Mouse (Mus musculus) ES-Bruce4 (cell line): ENCODE results near the gene Mcm2. TPM values are rescaled to one million over a fixed set of nuclear protein-coding genes. Genes with fewer than 3 reads are reported as not detected.

Experiments
- H3K27ac ChIP-seq: 2 replicates; pipeline ENCODE4 v1.5.1; 2012; ENCODE audit warnings: low read length, inconsistent platforms; ENCODE audit not compliant: insufficient read depth
- H3K27me3 ChIP-seq: 2 replicates; pipeline ENCODE4 v1.6.1; 2012; ENCODE audit warnings: mild to moderate bottlenecking, low read length, inconsistent platforms; ENCODE audit not compliant: control insufficient read depth, poor library complexity, insufficient read depth, severe bottlenecking
- H3K36me3 ChIP-seq: 2 replicates; pipeline ENCODE4 v1.6.1; 2012; ENCODE audit warnings: inconsistent platforms, mild to moderate bottlenecking, low read length, moderate library complexity; ENCODE audit not compliant: control insufficient read depth, poor library complexity, insufficient read depth, severe bottlenecking
- H3K4me1 ChIP-seq: one replicate; pipeline ENCODE4 v1.8.1; 2011; ENCODE audit warnings: low read length; ENCODE audit not compliant: control insufficient read depth, insufficient read depth
- H3K4me3 ChIP-seq: 2 replicates; pipeline ENCODE4 v1.5.1; 2011; ENCODE audit warnings: low read depth, mild to moderate bottlenecking, low read length
- H3K9ac ChIP-seq: 2 replicates; pipeline ENCODE4 v1.6.1; 2012; ENCODE audit warnings: low read depth, mild to moderate bottlenecking, inconsistent platforms; ENCODE audit not compliant: poor library complexity, severe bottlenecking
- H3K9me3 ChIP-seq: replicated peaks from 2 replicates; pipeline ENCODE4 v1.6.1; 2012; ENCODE audit warnings: mild to moderate bottlenecking, low read length, inconsistent platforms; ENCODE audit not compliant: control insufficient read depth, poor library complexity, insufficient read depth, severe bottlenecking
- CTCF ChIP-seq: IDR thresholded peaks from one replicate; pipeline ENCODE4 v1.8.1; 2011; ENCODE audit warnings: low read depth, low read length
- EP300 ChIP-seq: IDR thresholded peaks from 2 replicates; pipeline ENCODE4 v1.6.1; 2011; ENCODE audit warnings: low read depth, low read length; ENCODE audit not compliant: insufficient read depth
- POLR2A ChIP-seq: IDR thresholded peaks from one replicate; pipeline ENCODE4 v1.8.1; 2011; ENCODE audit warnings: low read length; ENCODE audit not compliant: insufficient read depth
- polyA plus RNA-seq: library from polyadenylated mRNA; stranded (reverse); fragments of >200 nt; gene quantifications from 2 replicates; pipeline ENCODE4 v1.2.4, GENCODE M21; 2011; ENCODE audit warnings: low read depth; ENCODE audit not compliant: missing spikeins, insufficient read depth, insufficient read length

Mcm2 gene
- polyA plus RNA-seq, 1 experiment, result 117 TPM

DNA sequence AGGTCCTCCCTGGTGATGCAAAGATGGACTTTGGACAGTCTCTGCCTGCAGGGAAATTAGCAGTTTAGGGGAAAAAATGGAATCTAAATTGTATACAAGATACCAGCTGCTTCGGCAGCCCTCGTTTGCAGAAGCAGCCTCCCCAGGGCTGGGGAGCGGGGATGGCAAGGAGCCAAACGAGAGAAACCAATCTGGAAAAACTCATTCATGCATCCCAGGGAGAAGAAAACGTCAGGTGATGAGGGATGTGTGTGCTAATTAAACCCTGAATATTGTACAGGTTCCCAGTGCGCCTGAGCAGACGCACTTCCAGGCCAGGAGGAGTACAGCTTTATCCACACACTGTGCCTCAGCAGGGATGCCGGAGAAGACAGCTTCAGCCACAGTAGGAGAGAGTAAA, 27.0 kb downstream of the Mcm2 start:
- Histone ChIP-seq H3K9ac (no peak overlapping the region), H3K4me1 (no peaks in the 10 kb centered on the region), H3K27ac (no peak overlapping the region), H3K9me3 (no peaks in the 10 kb centered on the region), H3K4me3 (no peak overlapping the region), H3K36me3 (no peaks in the 10 kb centered on the region), H3K27me3 (no peaks in the 10 kb centered on the region; the same call in 1 of the 2 replicates)
- no peak for TF ChIP-seq EP300
- no peak for TF ChIP-seq POLR2A
- TF ChIP-seq CTCF, result no peak

DNA sequence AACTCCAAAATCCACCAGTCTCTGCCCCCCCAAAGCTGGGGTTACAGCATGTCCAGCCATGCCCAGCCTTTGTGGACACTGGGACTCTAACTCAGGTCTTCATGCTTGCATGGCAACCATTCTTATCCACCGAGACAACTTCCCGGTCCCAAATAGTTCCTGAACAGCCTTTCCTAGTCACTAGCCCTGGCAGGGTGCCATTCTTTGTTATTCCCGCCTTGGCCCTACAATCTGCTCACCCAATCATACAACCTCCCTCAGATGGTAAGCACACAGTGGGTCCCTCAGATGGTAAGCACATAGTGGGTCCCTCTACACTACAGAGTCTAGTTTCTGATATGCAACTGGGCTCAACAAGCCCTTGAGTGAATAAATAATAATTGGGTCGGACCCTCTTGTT, 28.0 kb downstream of the Mcm2 start:
- H3K9ac ChIP-seq, result no peak overlapping the region
- H3K4me1 ChIP-seq, result no peaks in the 10 kb centered on the region
- H3K27me3 ChIP-seq, result no peaks in the 10 kb centered on the region; the same call in 1 of the 2 replicates
- no peaks in the 10 kb centered on the region for H3K36me3 ChIP-seq
- H3K4me3 ChIP-seq, result no peak overlapping the region
- no peak overlapping the region for H3K27ac ChIP-seq
- TF ChIP-seq CTCF (no peak), EP300 (no peak), POLR2A (no peak)
- no peaks in the 10 kb centered on the region for H3K9me3 ChIP-seq

DNA sequence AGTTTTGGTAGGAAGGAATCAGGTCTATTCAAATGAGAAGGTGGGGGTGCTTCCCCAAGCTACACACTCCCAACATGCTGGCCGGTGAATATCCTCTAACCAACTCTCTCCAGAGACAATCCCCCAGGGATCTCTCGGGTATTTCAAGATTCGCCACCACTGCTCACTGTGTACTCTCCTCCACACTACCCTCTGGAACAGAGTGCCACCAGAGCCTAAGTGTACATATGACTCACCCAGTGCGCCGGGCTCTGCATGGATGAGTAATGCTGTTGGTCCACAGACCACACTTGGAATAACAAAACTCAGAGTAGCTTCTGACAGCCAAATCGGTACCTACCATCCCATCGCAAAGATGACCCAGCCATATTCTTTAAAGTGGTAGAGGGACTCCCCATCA, 29.1 kb downstream of the Mcm2 start:
- H3K36me3 ChIP-seq, result no peaks in the 10 kb centered on the region
- H3K27me3 ChIP-seq, result no peaks in the 10 kb centered on the region; the same call in 1 of the 2 replicates
- H3K4me1 ChIP-seq, result no peaks in the 10 kb centered on the region
- no peak overlapping the region for H3K27ac ChIP-seq
- H3K9me3 ChIP-seq, result no peaks in the 10 kb centered on the region
- H3K4me3 ChIP-seq, result no peak overlapping the region
- TF ChIP-seq EP300 (no peak), POLR2A (no peak), CTCF (no peak)
- H3K9ac ChIP-seq, result no peak overlapping the region

DNA sequence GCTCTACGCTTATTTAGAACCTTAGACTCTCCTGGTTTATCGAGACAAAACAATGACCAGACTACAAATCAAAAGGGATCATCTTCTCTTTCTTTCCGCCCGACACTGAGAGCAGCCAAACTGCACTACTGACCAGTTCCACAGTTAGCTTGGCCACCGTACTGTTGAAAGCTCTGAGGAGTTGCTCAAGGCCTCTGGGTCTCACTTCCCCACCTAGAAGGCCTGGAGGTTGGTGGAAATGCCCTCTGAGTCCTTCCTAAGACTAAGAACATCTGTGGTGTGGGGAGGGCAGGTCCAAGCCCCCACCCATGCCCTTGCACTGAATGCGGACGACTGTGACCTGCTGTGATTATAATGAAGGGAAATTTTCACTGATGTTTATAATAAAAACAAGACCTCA, 32.9 kb downstream of the Mcm2 start:
- Histone ChIP-seq H3K36me3 (no peaks in the 10 kb centered on the region), H3K27me3 (no peaks in the 10 kb centered on the region), H3K9me3 (no peaks in the 10 kb centered on the region), H3K27ac (no peak overlapping the region), H3K4me3 (no peak overlapping the region), H3K9ac (no peak overlapping the region), H3K4me1 (no peaks in the 10 kb centered on the region)
- TF ChIP-seq EP300 (no peak), CTCF (no peak), POLR2A (no peak)

DNA sequence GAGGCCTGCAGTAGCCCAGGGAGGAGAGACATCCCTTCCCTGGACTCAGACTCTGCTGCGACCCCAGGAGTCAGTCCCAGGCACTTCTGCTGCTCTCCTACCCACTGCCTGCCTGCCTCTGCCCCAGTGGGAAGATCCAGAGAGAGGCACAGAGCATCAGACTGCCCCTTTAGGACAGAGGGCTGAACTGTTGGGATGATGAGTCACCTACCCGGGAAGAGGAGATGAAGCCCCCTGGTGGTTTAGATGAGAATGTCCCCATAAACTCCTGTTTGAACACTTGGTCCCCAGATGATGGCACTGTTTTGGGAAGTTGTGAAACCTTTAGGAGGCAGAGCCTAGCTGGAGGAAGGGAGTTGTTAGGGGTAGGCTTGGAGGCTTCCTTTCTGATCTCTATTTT, 37.7 kb downstream of the Mcm2 start:
- no peaks in the 10 kb centered on the region for H3K27me3 ChIP-seq
- no peak overlapping the region for H3K4me3 ChIP-seq
- H3K9ac ChIP-seq, result no peak overlapping the region
- no peaks in the 10 kb centered on the region for H3K4me1 ChIP-seq
- no peak overlapping the region for H3K27ac ChIP-seq
- TF ChIP-seq CTCF, result peak; percentile 61
- 0 out of 2 replicates have a peak, but pooled peaks have one; percentile 17 for TF ChIP-seq EP300
- no peak for TF ChIP-seq POLR2A
- no peaks in the 10 kb centered on the region for H3K9me3 ChIP-seq
- H3K36me3 ChIP-seq, result no peaks in the 10 kb centered on the region

DNA sequence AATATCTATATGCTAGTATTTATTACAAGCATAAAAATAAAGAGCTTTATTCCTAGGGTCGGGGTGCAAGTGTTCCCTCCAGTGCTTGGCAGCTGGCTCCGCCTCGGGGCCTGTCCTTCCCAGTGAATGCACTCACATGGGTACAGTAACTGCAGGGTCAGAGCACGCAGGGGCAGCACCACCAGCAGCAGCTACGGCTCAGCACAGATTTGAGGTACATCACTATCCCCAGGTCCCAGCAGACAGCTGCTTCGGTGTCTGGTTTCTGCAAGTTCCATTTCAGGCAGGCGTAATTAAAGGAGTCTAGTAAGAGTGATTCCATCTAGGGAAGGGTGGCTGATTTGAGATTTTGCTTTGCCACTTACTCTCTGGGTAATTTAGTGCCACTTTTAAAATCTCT, 40.2 kb downstream of the Mcm2 start:
- Histone ChIP-seq H3K4me3 (no peak overlapping the region), H3K9me3 (no peaks in the 10 kb centered on the region), H3K36me3 (no peaks in the 10 kb centered on the region), H3K4me1 (no peaks in the 10 kb centered on the region), H3K27ac (no peak overlapping the region), H3K27me3 (no peaks in the 10 kb centered on the region), H3K9ac (no peak overlapping the region)
- TF ChIP-seq EP300 (no peak), CTCF (no peak), POLR2A (no peak)
